Mouse (Mus musculus) lung, embryonic 16.5 days (tissue): ENCODE measurements at regions not wholly inside any gene's neighbourhood (a gene's known extent, or its start where the extent isn't known, plus 50 kb on each side); places are given as distances from the start of the nearest gene placed in this dataset.

ENCODE experiments used
- ATAC-seq: fragments of 200-750 bp; cut with Nextera tagmentation; 2 replicates; pipeline ENCODE4 v1.8.0; 2017; ENCODE audit warnings: low read depth, mild to moderate bottlenecking, moderate library complexity
- H3K27ac ChIP-seq: fragments of 300-500 bp; sonication (generic); 2 replicates; pipeline ENCODE4 v1.5.1; 2014; ENCODE audit warnings: mild to moderate bottlenecking, control low read depth, low read length
- H3K27me3 ChIP-seq: fragments of 300-500 bp; sonication (generic); 2 replicates; pipeline ENCODE4 v1.6.1; 2014; ENCODE audit warnings: low read depth, low read length, mixed read lengths; ENCODE audit not compliant: control insufficient read depth, insufficient read depth
- H3K36me3 ChIP-seq: fragments of 300-500 bp; sonication (generic); 2 replicates; pipeline ENCODE4 v1.6.1; 2014; ENCODE audit warnings: low read length; ENCODE audit not compliant: control insufficient read depth, insufficient read depth
- H3K4me1 ChIP-seq: fragments of 300-500 bp; sonication (generic); replicated peaks from 2 replicates; pipeline ENCODE4 v1.6.1; 2014; ENCODE audit warnings: low read length, mixed read lengths; ENCODE audit not compliant: control insufficient read depth, insufficient read depth
- H3K4me2 ChIP-seq: fragments of 300-500 bp; sonication (generic); 2 replicates; pipeline ENCODE4 v1.6.1; 2014; ENCODE audit warnings: low read depth, low read length, control low read depth
- H3K4me3 ChIP-seq: fragments of 300-500 bp; sonication (generic); 2 replicates; pipeline ENCODE4 v1.5.1; 2014; ENCODE audit warnings: mild to moderate bottlenecking, low read length, control low read depth
- H3K9ac ChIP-seq: fragments of 300-500 bp; sonication (generic); 2 replicates; pipeline ENCODE4 v1.6.1; 2014; ENCODE audit warnings: low read length, control low read depth
- H3K9me3 ChIP-seq: fragments of 300-500 bp; sonication (generic); 2 replicates; pipeline ENCODE4 v1.6.1; 2016; ENCODE audit warnings: low read length; ENCODE audit not compliant: control insufficient read depth
- WGBS: fragments of 180-500 bp; shearing (Covaris S2); extraction: QIAGEN DNeasy Blood & Tissue Kit; methylation state at CpG from one replicate; pipeline ENCODE4 v1.1.7; 2014; 5-methylcytosine and 5-hydroxymethylcytosine counted together

- no peak overlapping the region for H3K9ac ChIP-seq
- no peak overlapping the region for H3K4me2 ChIP-seq
- WGBS: 48% methylated on average over 9 of the region's 9 CpGs
- H3K27ac ChIP-seq: no peak overlapping the region
- H3K4me3 ChIP-seq: no peak overlapping the region
- H3K9me3 ChIP-seq: peaks cover 3% of the 10 kb centered on the region; the same call in 1 of the 2 replicates
- no peaks in the 10 kb centered on the region for H3K36me3 ChIP-seq
- no peaks in the 10 kb centered on the region for H3K27me3 ChIP-seq
- no peak for ATAC-seq
- H3K4me1 ChIP-seq: peaks cover 8% of the 10 kb centered on the region
These were observed 60.3 kb upstream of the Wnt4 start for GRCm38 (mm10) chr4:137216908-137217497.

GRCm38 (mm10) chr4:137214573-137214972 is 62.7 kb upstream of the Wnt4 start:
- Histone ChIP-seq H3K36me3 (no peaks in the 10 kb centered on the region), H3K27me3 (no peaks in the 10 kb centered on the region), H3K4me3 (no peak overlapping the region), H3K4me2 (no peak overlapping the region), H3K4me1 (peaks cover 17% of the 10 kb centered on the region), H3K9me3 (no peaks in the 10 kb centered on the region), H3K9ac (no peak overlapping the region), H3K27ac (no peak overlapping the region)
- ATAC-seq: no peak
- 55% methylated on average over 8 of the region's 8 CpGs for whole genome bisulfite sequencing

- peaks cover 17% of the 10 kb centered on the region for H3K4me1 ChIP-seq
- no peak overlapping the region for H3K4me3 ChIP-seq
- no peaks in the 10 kb centered on the region for H3K27me3 ChIP-seq
- ATAC-seq: no peak
- WGBS: 29% methylated on average over 9 of the region's 9 CpGs
- no peaks in the 10 kb centered on the region for H3K9me3 ChIP-seq
- no peak overlapping the region for H3K4me2 ChIP-seq
- no peak overlapping the region for H3K9ac ChIP-seq
- H3K36me3 ChIP-seq: no peaks in the 10 kb centered on the region
- H3K27ac ChIP-seq: no peak overlapping the region
These were observed 64.4 kb upstream of the Wnt4 start for GRCm38 (mm10) chr4:137212846-137213245.

GRCm38 (mm10) chr4:137212106-137212505 is 65.2 kb upstream of the Wnt4 start:
- H3K4me3 ChIP-seq: no peak overlapping the region
- H3K36me3 ChIP-seq: no peaks in the 10 kb centered on the region
- H3K27ac ChIP-seq: peak overlapping the region; percentile 62
- WGBS: 12% methylated on average over 14 of the region's 14 CpGs
- H3K27me3 ChIP-seq: no peaks in the 10 kb centered on the region
- ATAC-seq: peak; percentile 87
- H3K4me2 ChIP-seq: no peak overlapping the region; the same call in 1 of the 2 replicates
- no peaks in the 10 kb centered on the region for H3K9me3 ChIP-seq
- H3K9ac ChIP-seq: no peak overlapping the region
- peaks cover 20% of the 10 kb centered on the region for H3K4me1 ChIP-seq

GRCm38 (mm10) chr4:137211288-137211687 is 66.0 kb upstream of the Wnt4 start:
- no peak overlapping the region for H3K4me2 ChIP-seq
- H3K27ac ChIP-seq: peak overlapping the region; percentile 62
- WGBS: 56% methylated on average over 4 of the region's 4 CpGs
- no peaks in the 10 kb centered on the region for H3K27me3 ChIP-seq
- peaks cover 20% of the 10 kb centered on the region for H3K4me1 ChIP-seq
- no peak overlapping the region for H3K4me3 ChIP-seq
- no peaks in the 10 kb centered on the region for H3K9me3 ChIP-seq
- no peak overlapping the region for H3K9ac ChIP-seq
- no peaks in the 10 kb centered on the region for H3K36me3 ChIP-seq
- ATAC-seq: peak; percentile 16; the same call in 1 of the 2 replicates

GRCm38 (mm10) chr4:137210525-137210924 is 66.8 kb upstream of the Wnt4 start:
- Histone ChIP-seq H3K4me3 (no peak overlapping the region), H3K4me2 (no peak overlapping the region), H3K36me3 (no peaks in the 10 kb centered on the region), H3K27me3 (no peaks in the 10 kb centered on the region), H3K9ac (no peak overlapping the region), H3K4me1 (peaks cover 20% of the 10 kb centered on the region), H3K9me3 (no peaks in the 10 kb centered on the region), H3K27ac (no peak overlapping the region)
- 0 out of 2 replicates have a peak, but pooled peaks have one; percentile 13 for ATAC-seq
- 58% methylated on average over 4 of the region's 4 CpGs for WGBS

- Histone ChIP-seq H3K4me2 (no peak overlapping the region), H3K9ac (no peak overlapping the region), H3K4me3 (no peak overlapping the region), H3K9me3 (no peaks in the 10 kb centered on the region), H3K27ac (no peak overlapping the region), H3K36me3 (no peaks in the 10 kb centered on the region), H3K27me3 (no peaks in the 10 kb centered on the region), H3K4me1 (no peaks in the 10 kb centered on the region)
- WGBS: 69% methylated on average over 7 of the region's 7 CpGs
- no peak for ATAC-seq
These were observed 76.3 kb upstream of the Wnt4 start for GRCm38 (mm10) chr4:137200968-137201367.

- no peak overlapping the region for H3K27ac ChIP-seq
- no peaks in the 10 kb centered on the region for H3K36me3 ChIP-seq
- no peak overlapping the region for H3K9ac ChIP-seq
- WGBS: 55% methylated on average over 9 of the region's 9 CpGs
- no peak for ATAC-seq
- H3K4me1 ChIP-seq: no peaks in the 10 kb centered on the region
- no peaks in the 10 kb centered on the region for H3K27me3 ChIP-seq
- H3K4me2 ChIP-seq: no peak overlapping the region
- no peak overlapping the region for H3K4me3 ChIP-seq
- H3K9me3 ChIP-seq: no peaks in the 10 kb centered on the region
These were observed 76.9 kb upstream of the Wnt4 start for GRCm38 (mm10) chr4:137200426-137200825.

GRCm38 (mm10) chr4:137196491-137196974 is 80.8 kb upstream of the Wnt4 start:
- Histone ChIP-seq H3K9ac (no peak overlapping the region), H3K27me3 (no peaks in the 10 kb centered on the region), H3K4me3 (no peak overlapping the region), H3K4me1 (no peaks in the 10 kb centered on the region), H3K4me2 (no peak overlapping the region), H3K27ac (no peak overlapping the region), H3K36me3 (no peaks in the 10 kb centered on the region), H3K9me3 (no peaks in the 10 kb centered on the region)
- 51% methylated on average over 5 of the region's 5 CpGs for WGBS
- no peak for ATAC-seq
